Comparison of ENCODE assay signal across 7 mouse cellular contexts in genomic region chr17:35195631-35196320, GRCm38 (mm10). TPM values are rescaled to one million over a fixed set of nuclear protein-coding genes. Genes with fewer than 3 reads are reported as not detected.
DNase-seq lines count a peak whose midpoint lies in the region; ATAC-seq and TF ChIP-seq lines count a peak whose summit lies in the region.

No protein-coding gene starts in this region.

- H3K27ac ChIP-seq in intestine, embryonic 16.5 days (ENCODE audit: low read length), result no peak overlapping the region
- H3K27ac ChIP-seq in limb, embryonic 11.5 days (replicated peaks; ENCODE audit: low read depth, low read length), result no peak overlapping the region
- H3K27ac ChIP-seq in midbrain, embryonic 12.5 days (replicated peaks), result no peak overlapping the region
- H3K27ac ChIP-seq in small intestine, adult 2 months (ENCODE audit: insufficient read depth, low read depth, low read length), result peak overlapping the region; percentile 25

- WGBS in intestine, embryonic 16.5 days, result 2% methylated on average over 66 of the region's 66 CpGs
- 2% methylated on average over 66 of the region's 66 CpGs for WGBS in limb, embryonic 11.5 days
- 2% methylated on average over 65 of the region's 66 CpGs for WGBS in midbrain, embryonic 12.5 days
- WGBS in small intestine, adult 2 months, result 1% methylated on average over 66 of the region's 66 CpGs

- peak overlapping the region; percentile 67 for H3K9ac ChIP-seq in intestine, embryonic 16.5 days (ENCODE audit: low read depth, low read length)
- peak overlapping the region; percentile 47; the same call in 1 of the 2 replicates for H3K9ac ChIP-seq in limb, embryonic 11.5 days (ENCODE audit: low read length)
- H3K9ac ChIP-seq in midbrain, embryonic 12.5 days (replicated peaks), result peak overlapping the region; percentile 40; the same call in 1 of the 2 replicates

- peak overlapping the region; percentile 95 for H3K4me2 ChIP-seq in intestine, embryonic 16.5 days (ENCODE audit: low read depth, low read length)
- H3K4me2 ChIP-seq in limb, embryonic 11.5 days (ENCODE audit: low read depth, severe bottlenecking), result peak overlapping the region; percentile 67
- peak overlapping the region; percentile 70 for H3K4me2 ChIP-seq in midbrain, embryonic 12.5 days (replicated peaks)

- peak; percentile 84 for ATAC-seq in intestine, embryonic 16.5 days
- peak; percentile 81 for ATAC-seq in limb, embryonic 11.5 days (ENCODE audit: insufficient number of reproducible peaks, low FRiP score, low TSS enrichment, low read depth)
- ATAC-seq in midbrain, embryonic 12.5 days (ENCODE audit: low FRiP score, low read depth), result 0 out of 2 replicates have a peak, but pooled peaks have one; percentile 69

- H3K4me3 ChIP-seq in intestine, embryonic 16.5 days (ENCODE audit: low read length), result peak overlapping the region; percentile 52
- H3K4me3 ChIP-seq in limb, embryonic 11.5 days (ENCODE audit: low read depth, low read length), result peak overlapping the region; percentile 34
- H3K4me3 ChIP-seq in midbrain, embryonic 12.5 days, result peak overlapping the region; percentile 40
- H3K4me3 ChIP-seq in small intestine, adult 2 months (ENCODE audit: low read depth, low read length), result peak overlapping the region; percentile 77

- peaks cover 13% of the 10 kb centered on the region for H3K4me1 ChIP-seq in intestine, embryonic 16.5 days (ENCODE audit: control insufficient read depth, insufficient read depth, low read length)
- H3K4me1 ChIP-seq in limb, embryonic 11.5 days (ENCODE audit: control insufficient read depth, insufficient read depth, low read length), result peaks cover 6% of the 10 kb centered on the region; the same call in 1 of the 2 replicates
- peaks cover 11% of the 10 kb centered on the region for H3K4me1 ChIP-seq in midbrain, embryonic 12.5 days
- H3K4me1 ChIP-seq in small intestine, adult 2 months (ENCODE audit: control insufficient read depth, insufficient read depth, insufficient read length, low read length), result peaks cover 16% of the 10 kb centered on the region

- peak; percentile 82 to 92 for DNase-seq in adrenal gland, adult (ENCODE audit: inconsistent age in 2 of 2, low spot score in 1 of 2)
- peak; percentile 79 for DNase-seq in embryo, embryonic 10.5 days (ENCODE audit: low spot score)
- DNase-seq in gastrocnemius, postnatal 25 days, result peak; percentile 73
- peak; percentile 84 for DNase-seq in limb, embryonic 11.5 days (ENCODE audit: low spot score)

- TF ChIP-seq CTCF in small intestine, adult 2 months (IDR thresholded peaks at IDR 0.05; ENCODE audit: extremely low read depth, insufficient read length, insufficient replicate concordance, low read depth, low read length), result peak; percentile 83

- no peaks in the 10 kb centered on the region for H3K36me3 ChIP-seq in intestine, embryonic 16.5 days (ENCODE audit: control insufficient read depth, insufficient read depth, low read length)
- no peaks in the 10 kb centered on the region for H3K36me3 ChIP-seq in limb, embryonic 11.5 days (ENCODE audit: control insufficient read depth, insufficient read depth, low read length)
- no peaks in the 10 kb centered on the region for H3K36me3 ChIP-seq in midbrain, embryonic 12.5 days
- H3K36me3 ChIP-seq in small intestine, adult 2 months (ENCODE audit: control insufficient read depth, insufficient read depth, low read length), result no peaks in the 10 kb centered on the region

- peaks cover 14% of the 10 kb centered on the region for H3K27me3 ChIP-seq in intestine, embryonic 16.5 days (replicated peaks; ENCODE audit: control insufficient read depth, insufficient read depth, low read length)
- peaks cover 33% of the 10 kb centered on the region for H3K27me3 ChIP-seq in limb, embryonic 11.5 days (ENCODE audit: control insufficient read depth, insufficient read depth, low read length)
- peaks cover 48% of the 10 kb centered on the region for H3K27me3 ChIP-seq in midbrain, embryonic 12.5 days
- no peaks in the 10 kb centered on the region for H3K27me3 ChIP-seq in small intestine, adult 2 months (ENCODE audit: control insufficient read depth, insufficient read depth, low read length)

- TF ChIP-seq POLR2A in small intestine, adult 2 months (IDR thresholded peaks at IDR 0.05; ENCODE audit: low read depth, low read length), result no peak

- H3K9me3 ChIP-seq in intestine, embryonic 16.5 days (ENCODE audit: control insufficient read depth, low read length), result no peaks in the 10 kb centered on the region
- no peaks in the 10 kb centered on the region for H3K9me3 ChIP-seq in limb, embryonic 11.5 days (ENCODE audit: control insufficient read depth, low read length)
- H3K9me3 ChIP-seq in midbrain, embryonic 12.5 days, result no peaks in the 10 kb centered on the region

RNA-seq across cellular contexts. Expression of gene Ltb, which starts 1.5 kb away (rescaled TPM):
- total RNA-seq in gastrocnemius, postnatal 25 days (2021), result not detected
- polyA plus RNA-seq in intestine, embryonic 16.5 days (2015; fragmentation: Nextera tagmentation; extraction: Ambion mirVana), result 4.4 and 4.7 TPM in 2 replicates
- polyA plus RNA-seq in limb, embryonic 11.5 days (2014; fragmentation: Nextera tagmentation; extraction: Ambion mirVana), result 0.45 and 0.54 TPM in 2 replicates
- 0.48 and 0.62 TPM in 2 replicates for polyA plus RNA-seq in midbrain, embryonic 12.5 days (2016; fragmentation: Nextera tagmentation; extraction: Ambion mirVana)
- polyA plus RNA-seq in small intestine, adult 2 months (2012; rRNA removed), result 26.2 and 32.9 TPM in 2 replicates

RNA-seq across cellular contexts. Expression of gene Tnf, which starts 6.0 kb away (rescaled TPM):
- total RNA-seq in gastrocnemius, postnatal 25 days (2021), result under 1 TPM in 1 of 2 experiments, not detected in 1; 0.18 TPM
- 0.18 and 0.23 TPM in 2 replicates for polyA plus RNA-seq in intestine, embryonic 16.5 days (2015; fragmentation: Nextera tagmentation; extraction: Ambion mirVana)
- polyA plus RNA-seq in limb, embryonic 11.5 days (2014; fragmentation: Nextera tagmentation; extraction: Ambion mirVana), result not detected in 2 replicates
- polyA plus RNA-seq in midbrain, embryonic 12.5 days (2016; fragmentation: Nextera tagmentation; extraction: Ambion mirVana), result not detected in 2 replicates
- 0.94 and 1.8 TPM in 2 replicates for polyA plus RNA-seq in small intestine, adult 2 months (2012; rRNA removed)

RNA-seq across cellular contexts. Expression of gene Lst1, which starts 7.5 kb away (rescaled TPM):
- under 1 TPM in 1 of 2 experiments, not detected in 1; 0.78 TPM for total RNA-seq in gastrocnemius, postnatal 25 days (2021)
- 16.9 and 17.1 TPM in 2 replicates for polyA plus RNA-seq in intestine, embryonic 16.5 days (2015; fragmentation: Nextera tagmentation; extraction: Ambion mirVana)
- polyA plus RNA-seq in limb, embryonic 11.5 days (2014; fragmentation: Nextera tagmentation; extraction: Ambion mirVana), result 4.0 and 4.7 TPM in 2 replicates
- 4.7 and 9.9 TPM in 2 replicates for polyA plus RNA-seq in midbrain, embryonic 12.5 days (2016; fragmentation: Nextera tagmentation; extraction: Ambion mirVana)
- 11.5 and 18.8 TPM in 2 replicates for polyA plus RNA-seq in small intestine, adult 2 months (2012; rRNA removed)

RNA-seq across cellular contexts. Expression of gene Lta, which starts 9.4 kb away (rescaled TPM):
- total RNA-seq in gastrocnemius, postnatal 25 days (2021), result under 1 TPM in 1 of 2 experiments, not detected in 1; 0.32 TPM
- 0.99 and 1.2 TPM in 2 replicates for polyA plus RNA-seq in intestine, embryonic 16.5 days (2015; fragmentation: Nextera tagmentation; extraction: Ambion mirVana)
- polyA plus RNA-seq in limb, embryonic 11.5 days (2014; fragmentation: Nextera tagmentation; extraction: Ambion mirVana), result 0.11 and 0.27 TPM in 2 replicates
- polyA plus RNA-seq in midbrain, embryonic 12.5 days (2016; fragmentation: Nextera tagmentation; extraction: Ambion mirVana), result not detected in 2 replicates
- 0.47 and 0.66 TPM in 2 replicates for polyA plus RNA-seq in small intestine, adult 2 months (2012; rRNA removed)

RNA-seq across cellular contexts. Expression of gene Aif1, which starts 19.9 kb away (rescaled TPM):
- 1 to 10 TPM in 1 of 2 experiments, under 1 TPM in 1; 0.97 to 1.4 TPM for total RNA-seq in gastrocnemius, postnatal 25 days (2021)
- 17.4 and 19.4 TPM in 2 replicates for polyA plus RNA-seq in intestine, embryonic 16.5 days (2015; fragmentation: Nextera tagmentation; extraction: Ambion mirVana)
- polyA plus RNA-seq in limb, embryonic 11.5 days (2014; fragmentation: Nextera tagmentation; extraction: Ambion mirVana), result 3.4 and 3.9 TPM in 2 replicates
- polyA plus RNA-seq in midbrain, embryonic 12.5 days (2016; fragmentation: Nextera tagmentation; extraction: Ambion mirVana), result 7.7 and 8.2 TPM in 2 replicates
- polyA plus RNA-seq in small intestine, adult 2 months (2012; rRNA removed), result 0.36 and 1.6 TPM in 2 replicates
